Mouse (Mus musculus) G1E (cell line): Measurements from ENCODE around the gene Prkaca. TPM values are rescaled to one million over a fixed set of nuclear protein-coding genes. Genes with fewer than 3 reads are reported as not detected.
"Not testable (repeated sequence)": the region's sequence is repeated elsewhere in the genome, so short reads cannot be mapped to it uniquely, and the experiment has no call there.

Source experiments
- ATAC-seq: 2 replicates; pipeline ENCODE4 v1.8.0; 2016; ENCODE audit warnings: mild to moderate bottlenecking; ENCODE audit not compliant: insufficient number of reproducible peaks, poor library complexity, low FRiP score, severe bottlenecking; ENCODE audit errors: extremely low read depth
- DNase-seq: peaks from one replicate; pipeline ENCODE4 v3.0.0; 2012; ENCODE audit warnings: low spot score
- H3K27me3 ChIP-seq: 2 replicates; pipeline ENCODE4 v1.6.1; 2012; ENCODE audit warnings: mild to moderate bottlenecking, low read length, inconsistent platforms; ENCODE audit not compliant: insufficient read depth
- H3K36me3 ChIP-seq: replicated peaks from 2 replicates; pipeline ENCODE3; 2012; ENCODE audit warnings: mild to moderate bottlenecking, inconsistent platforms
- H3K4me1 ChIP-seq: 2 replicates; pipeline ENCODE4 v1.6.1; 2012; ENCODE audit warnings: low read depth, low read length, inconsistent platforms, mixed read lengths; ENCODE audit not compliant: insufficient read depth
- H3K4me3 ChIP-seq: 2 replicates; pipeline ENCODE4 v1.5.1; 2012; ENCODE audit warnings: low read depth, mild to moderate bottlenecking, inconsistent platforms, low read length, moderate library complexity, mixed read lengths
- H3K9me3 ChIP-seq: replicated peaks from 2 replicates; pipeline ENCODE4 v1.6.1; 2012; ENCODE audit warnings: inconsistent platforms
- CTCF ChIP-seq: IDR thresholded peaks from 2 replicates; pipeline ENCODE4 v1.5.1; 2012; ENCODE audit warnings: low read depth, low read length, inconsistent platforms, mixed read lengths
- GATA1 ChIP-seq: IDR thresholded peaks from 2 replicates; pipeline ENCODE4 v1.6.1; 2012; ENCODE audit warnings: borderline replicate concordance, low read length, inconsistent platforms, mixed read lengths
- GATA2 ChIP-seq: IDR thresholded peaks from 2 replicates; pipeline ENCODE4 v1.6.1; 2012; ENCODE audit warnings: low read depth, low read length, inconsistent platforms, borderline replicate concordance
- POLR2AphosphoS5 ChIP-seq: IDR thresholded peaks from 2 replicates; pipeline ENCODE4 v1.6.1; 2012; ENCODE audit warnings: low read depth, low read length, inconsistent platforms; ENCODE audit not compliant: insufficient replicate concordance
- TAL1 ChIP-seq: conservative IDR thresholded peaks from 2 replicates; pipeline ENCODE4 v1.6.1; 2012; ENCODE audit warnings: low read depth, low read length, inconsistent platforms, mixed read lengths
- polyA plus RNA-seq: library from polyadenylated mRNA; stranded (reverse); fragments of >175 nt; gene quantifications from 2 replicates; pipeline ENCODE4 v1.2.3, GENCODE M21; 2012
- total RNA-seq, 2 experiments: library from RNA; stranded (forward) in 1 of 2; stranded (reverse) in 1 of 2; fragments of 200-1000 nt in 1 of 2; fragments of >200 nt in 1 of 2; fragmentation: Nextera tagmentation in 1 of 2; gene quantifications; 2 replicates each; pipeline ENCODE4 v1.2.3; 2014 to 2017

Gene Prkaca
- total and polyA plus RNA-seq, 3 experiments, result 32.2 to 99.3 (median 46.9) TPM

- TF ChIP-seq CTCF (no peak), TAL1 (no peak), POLR2AphosphoS5 (no peak), GATA1 (no peak), GATA2 (no peak)
- Histone ChIP-seq H3K4me3 (peak overlapping the region; percentile 70), H3K27me3 (no peaks in the 10 kb centered on the region), H3K9me3 (peaks cover 2% of the 10 kb centered on the region; the same call in 1 of the 2 replicates), H3K36me3 (peaks cover 51% of the 10 kb centered on the region), H3K4me1 (peaks cover 45% of the 10 kb centered on the region)
- ATAC-seq (peak; percentile 77), DNase-seq (peak; percentile 91)
Measured at GRCm38 (mm10) chr8:84004533-84005201, 31.9 kb downstream of the Prkaca start.

DNA sequence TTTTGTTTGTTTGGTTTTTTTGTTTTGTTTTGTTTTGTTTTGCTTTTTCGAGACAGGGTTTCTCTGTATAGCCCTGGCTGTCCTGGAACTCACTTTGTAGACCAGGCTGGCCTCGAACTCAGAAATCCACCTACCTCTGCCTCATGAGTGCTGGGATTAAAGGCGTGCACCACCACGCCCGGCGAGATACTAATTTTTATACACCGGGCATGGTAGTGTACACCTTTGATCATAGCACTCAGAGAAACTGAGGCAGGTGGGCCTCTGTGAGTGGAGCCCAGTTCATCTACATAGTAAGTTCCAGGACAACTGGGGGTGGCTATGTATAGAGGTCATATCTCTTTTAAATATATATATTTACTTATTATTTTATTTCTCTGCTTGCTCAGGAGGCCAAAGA is 32.7 kb downstream of the Prkaca start:
- DNase-seq, H3K27me3 ChIP-seq, ATAC-seq, H3K9me3 ChIP-seq, H3K4me3 ChIP-seq: not testable (repeated sequence)
- H3K4me1 ChIP-seq, result peaks cover 40% of the 10 kb centered on the region
- peaks cover 43% of the 10 kb centered on the region for H3K36me3 ChIP-seq

- no peak for DNase-seq
- no peak for ATAC-seq
- TF ChIP-seq CTCF (no peak), POLR2AphosphoS5 (no peak), GATA2 (no peak), GATA1 (no peak), TAL1 (no peak)
- H3K36me3 ChIP-seq, result peaks cover 14% of the 10 kb centered on the region
- H3K27me3 ChIP-seq, result peaks cover 27% of the 10 kb centered on the region
- H3K9me3 ChIP-seq, result peaks cover 27% of the 10 kb centered on the region
- peaks cover 19% of the 10 kb centered on the region for H3K4me1 ChIP-seq
- no peak overlapping the region for H3K4me3 ChIP-seq
Measured at GRCm38 (mm10) chr8:84008362-84008761, 35.6 kb downstream of the Prkaca start.

GRCm38 (mm10) chr8:84009876-84010275 is 37.1 kb downstream of the Prkaca start:
- DNase-seq (no peak), ATAC-seq (no peak; the same call in 1 of the 2 replicates)
- H3K4me3 ChIP-seq, result no peak overlapping the region
- H3K27me3 ChIP-seq, result peaks cover 27% of the 10 kb centered on the region
- H3K9me3 ChIP-seq, result peaks cover 27% of the 10 kb centered on the region
- TF ChIP-seq GATA2 (no peak), POLR2AphosphoS5 (no peak), TAL1 (no peak)
- peaks cover 4% of the 10 kb centered on the region for H3K36me3 ChIP-seq
- H3K4me1 ChIP-seq, result peaks cover 7% of the 10 kb centered on the region

GRCm38 (mm10) chr8:84010625-84011611 is 38.1 kb downstream of the Prkaca start:
- DNase-seq (no peak), ATAC-seq (no peak)
- TF ChIP-seq TAL1, result no peak
- no peak for TF ChIP-seq POLR2AphosphoS5
- no peak for TF ChIP-seq GATA2
- TF ChIP-seq GATA1, result no peak
- no peak for TF ChIP-seq CTCF
- Histone ChIP-seq H3K4me3 (no peak overlapping the region; the same call in 1 of the 2 replicates), H3K36me3 (peaks cover 2% of the 10 kb centered on the region), H3K4me1 (no peaks in the 10 kb centered on the region), H3K27me3 (peaks cover 27% of the 10 kb centered on the region), H3K9me3 (peaks cover 27% of the 10 kb centered on the region)

- ATAC-seq (no peak), DNase-seq (no peak)
- H3K4me1 ChIP-seq, result no peaks in the 10 kb centered on the region
- no peaks in the 10 kb centered on the region for H3K36me3 ChIP-seq
- peaks cover 27% of the 10 kb centered on the region for H3K9me3 ChIP-seq
- H3K27me3 ChIP-seq, result peaks cover 27% of the 10 kb centered on the region
- H3K4me3 ChIP-seq, result no peak within 1 kb of the TSS; the same call in 1 of the 2 replicates
- TF ChIP-seq POLR2AphosphoS5 (no peak), CTCF (no peak), GATA1 (no peak), GATA2 (no peak), TAL1 (no peak)
Measured at GRCm38 (mm10) chr8:84011705-84012498, 39.1 kb downstream of the Prkaca start, which contains the start of gene 2210011C24Rik. Gene 2210011C24Rik, minus strand, starts transcription at chr8:84012171.
